Comparison of ENCODE assay signal across 8 mouse cellular contexts in the genomic region with DNA sequence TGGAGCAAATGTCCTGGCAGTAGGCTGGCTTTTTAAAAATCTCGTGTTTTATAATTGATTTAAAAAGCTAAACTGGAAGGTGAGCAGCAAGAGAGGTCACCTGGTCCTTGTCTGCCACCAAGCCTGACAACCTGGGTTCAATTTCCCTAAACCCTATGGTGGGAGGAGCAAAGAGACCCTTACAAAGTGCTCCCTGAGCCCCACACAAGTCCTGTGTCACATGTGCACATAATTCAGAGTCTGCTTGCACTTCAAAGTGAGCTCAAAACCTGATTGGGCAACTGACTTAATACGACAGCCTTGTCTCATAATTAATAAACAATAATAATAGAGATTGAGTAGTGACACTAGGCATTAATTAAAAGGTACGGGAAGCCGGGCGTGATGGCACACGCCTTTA. TPM values are rescaled to one million over a fixed set of nuclear protein-coding genes. Genes with fewer than 3 reads are reported as not detected.
A peak's percentile ranks its signal among the peaks of the same experiment; 100 is the strongest.
DNase-seq lines count a peak whose midpoint lies in the region; ATAC-seq and TF ChIP-seq lines count a peak whose summit lies in the region.

No protein-coding gene starts in this region.

- H3K9ac ChIP-seq in heart, postnatal 0 days (replicated peaks; ENCODE audit: low read depth, low read length), result peak overlapping the region; percentile 96; the same call in 1 of the 2 replicates
- peak overlapping the region; percentile 100 for H3K9ac ChIP-seq in embryonic facial prominence, embryonic 13.5 days
- peak overlapping the region; percentile 46 for H3K9ac ChIP-seq in hindbrain, embryonic 15.5 days
- no peak overlapping the region for H3K9ac ChIP-seq in midbrain, embryonic 12.5 days (replicated peaks)

- H3K4me2 ChIP-seq in heart, postnatal 0 days (ENCODE audit: low read depth, low read length), result peak overlapping the region; percentile 83
- H3K4me2 ChIP-seq in embryonic facial prominence, embryonic 13.5 days, result peak overlapping the region; percentile 94
- H3K4me2 ChIP-seq in hindbrain, embryonic 15.5 days, result peak overlapping the region; percentile 86
- peak overlapping the region; percentile 91 for H3K4me2 ChIP-seq in midbrain, embryonic 12.5 days (replicated peaks)

- no peak for DNase-seq in heart, postnatal 0 days (ENCODE audit: low spot score)
- no peak for DNase-seq in heart, adult 11 months
- no peak for DNase-seq in thymus, postnatal 0 days (ENCODE audit: low spot score)
- DNase-seq in frontal cortex, postnatal 36 days (ENCODE audit: low spot score in 2 of 2), result no peak
- no peak for DNase-seq in yolk sac, embryonic 10.5 days (ENCODE audit: low spot score)

- H3K27ac ChIP-seq in heart, postnatal 0 days (ENCODE audit: low read depth), result peak overlapping the region; percentile 100
- peak overlapping the region; percentile 100 for H3K27ac ChIP-seq in embryonic facial prominence, embryonic 13.5 days
- H3K27ac ChIP-seq in hindbrain, embryonic 15.5 days (replicated peaks), result peak overlapping the region; percentile 98
- H3K27ac ChIP-seq in midbrain, embryonic 12.5 days (replicated peaks), result peak overlapping the region; percentile 100

- H3K4me3 ChIP-seq in heart, postnatal 0 days (ENCODE audit: low read depth, low read length), result peak overlapping the region; percentile 99; the same call in 1 of the 2 replicates
- H3K4me3 ChIP-seq in embryonic facial prominence, embryonic 13.5 days, result peak overlapping the region; percentile 92
- H3K4me3 ChIP-seq in hindbrain, embryonic 15.5 days, result peak overlapping the region; percentile 83
- no peak overlapping the region for H3K4me3 ChIP-seq in midbrain, embryonic 12.5 days

- no peaks in the 10 kb centered on the region for H3K36me3 ChIP-seq in heart, postnatal 0 days (replicated peaks; ENCODE audit: control insufficient read depth, insufficient read depth, low read length)
- peaks cover 11% of the 10 kb centered on the region for H3K36me3 ChIP-seq in embryonic facial prominence, embryonic 13.5 days
- 0 out of 2 replicates have a peak, but pooled peaks cover 2% of the 10 kb centered on the region for H3K36me3 ChIP-seq in hindbrain, embryonic 15.5 days
- H3K36me3 ChIP-seq in midbrain, embryonic 12.5 days, result peaks cover 11% of the 10 kb centered on the region

- TF ChIP-seq CTCF in heart, postnatal 0 days (IDR thresholded peaks at IDR 0.05; ENCODE audit: low read depth), result no peak

- H3K4me1 ChIP-seq in heart, postnatal 0 days (ENCODE audit: control insufficient read depth, insufficient read depth), result peaks cover 35% of the 10 kb centered on the region
- peaks cover 36% of the 10 kb centered on the region for H3K4me1 ChIP-seq in embryonic facial prominence, embryonic 13.5 days
- H3K4me1 ChIP-seq in hindbrain, embryonic 15.5 days (replicated peaks), result peaks cover 37% of the 10 kb centered on the region
- H3K4me1 ChIP-seq in midbrain, embryonic 12.5 days, result peaks cover 40% of the 10 kb centered on the region

- ATAC-seq in heart, postnatal 0 days (ENCODE audit: insufficient read depth, low read depth), result no peak
- no peak for ATAC-seq in embryonic facial prominence, embryonic 13.5 days (ENCODE audit: insufficient number of reproducible peaks, insufficient read depth, low FRiP score, low TSS enrichment, low read depth)
- ATAC-seq in hindbrain, embryonic 15.5 days (ENCODE audit: low FRiP score, low read depth), result no peak
- no peak for ATAC-seq in midbrain, embryonic 12.5 days (ENCODE audit: low FRiP score, low read depth)

- WGBS in heart, postnatal 0 days, result 86% methylated on average over 6 of the region's 6 CpGs
- 81% methylated on average over 6 of the region's 6 CpGs for WGBS in embryonic facial prominence, embryonic 13.5 days
- 85% methylated on average over 6 of the region's 6 CpGs for WGBS in hindbrain, embryonic 15.5 days
- WGBS in midbrain, embryonic 12.5 days, result 81% methylated on average over 6 of the region's 6 CpGs

- H3K27me3 ChIP-seq in heart, postnatal 0 days (ENCODE audit: control insufficient read depth, insufficient read depth, low read length), result no peaks in the 10 kb centered on the region
- no peaks in the 10 kb centered on the region for H3K27me3 ChIP-seq in embryonic facial prominence, embryonic 13.5 days
- H3K27me3 ChIP-seq in hindbrain, embryonic 15.5 days, result no peaks in the 10 kb centered on the region
- no peaks in the 10 kb centered on the region for H3K27me3 ChIP-seq in midbrain, embryonic 12.5 days

- TF ChIP-seq EP300 in heart, postnatal 0 days (IDR thresholded peaks at IDR 0.05; ENCODE audit: low read depth), result no peak

- no peaks in the 10 kb centered on the region for H3K9me3 ChIP-seq in heart, postnatal 0 days (replicated peaks; ENCODE audit: control insufficient read depth, low read length)
- H3K9me3 ChIP-seq in embryonic facial prominence, embryonic 13.5 days, result no peaks in the 10 kb centered on the region
- no peaks in the 10 kb centered on the region for H3K9me3 ChIP-seq in hindbrain, embryonic 15.5 days
- H3K9me3 ChIP-seq in midbrain, embryonic 12.5 days, result no peaks in the 10 kb centered on the region

RNA-seq across cellular contexts. Expression of gene Ptov1, which starts 1.0 kb away (rescaled TPM):
- 335 and 364 TPM in 2 replicates for total RNA-seq in heart, postnatal 0 days (2014; rRNA removed; ENCODE audit: low replicate concordance)
- polyA plus RNA-seq in heart, postnatal 0 days (2015; fragmentation: Nextera tagmentation; extraction: Ambion mirVana), result 246 and 248 TPM in 2 replicates
- polyA plus RNA-seq in embryonic facial prominence, embryonic 13.5 days (2015; fragmentation: Nextera tagmentation; extraction: Ambion mirVana), result 469 and 526 TPM in 2 replicates
- polyA plus RNA-seq in hindbrain, embryonic 15.5 days (2015; fragmentation: Nextera tagmentation; extraction: Ambion mirVana), result 460 and 518 TPM in 2 replicates
- 605 and 652 TPM in 2 replicates for polyA plus RNA-seq in midbrain, embryonic 12.5 days (2016; fragmentation: Nextera tagmentation; extraction: Ambion mirVana)
- polyA plus RNA-seq in thymus, postnatal 0 days (2015; fragmentation: Nextera tagmentation; extraction: Ambion mirVana), result 147 and 158 TPM in 2 replicates

RNA-seq across cellular contexts. Expression of gene Pnkp, which starts 13.7 kb away (rescaled TPM):
- total RNA-seq in heart, postnatal 0 days (2014; rRNA removed; ENCODE audit: low replicate concordance), result 43.6 and 45.9 TPM in 2 replicates
- 24.5 and 27.2 TPM in 2 replicates for polyA plus RNA-seq in heart, postnatal 0 days (2015; fragmentation: Nextera tagmentation; extraction: Ambion mirVana)
- 30.0 and 30.7 TPM in 2 replicates for polyA plus RNA-seq in embryonic facial prominence, embryonic 13.5 days (2015; fragmentation: Nextera tagmentation; extraction: Ambion mirVana)
- 29.1 and 30.6 TPM in 2 replicates for polyA plus RNA-seq in hindbrain, embryonic 15.5 days (2015; fragmentation: Nextera tagmentation; extraction: Ambion mirVana)
- 36.4 and 44.0 TPM in 2 replicates for polyA plus RNA-seq in midbrain, embryonic 12.5 days (2016; fragmentation: Nextera tagmentation; extraction: Ambion mirVana)
- polyA plus RNA-seq in thymus, postnatal 0 days (2015; fragmentation: Nextera tagmentation; extraction: Ambion mirVana), result 61.8 and 63.4 TPM in 2 replicates

RNA-seq across cellular contexts. Expression of gene Tbc1d17, which starts 21.7 kb away (rescaled TPM):
- 43.5 and 101 TPM in 2 replicates for total RNA-seq in heart, postnatal 0 days (2014; rRNA removed; ENCODE audit: low replicate concordance)
- 51.7 and 57.5 TPM in 2 replicates for polyA plus RNA-seq in heart, postnatal 0 days (2015; fragmentation: Nextera tagmentation; extraction: Ambion mirVana)
- 83.1 and 91.0 TPM in 2 replicates for polyA plus RNA-seq in embryonic facial prominence, embryonic 13.5 days (2015; fragmentation: Nextera tagmentation; extraction: Ambion mirVana)
- 109 and 118 TPM in 2 replicates for polyA plus RNA-seq in hindbrain, embryonic 15.5 days (2015; fragmentation: Nextera tagmentation; extraction: Ambion mirVana)
- polyA plus RNA-seq in midbrain, embryonic 12.5 days (2016; fragmentation: Nextera tagmentation; extraction: Ambion mirVana), result 97.5 and 101 TPM in 2 replicates
- polyA plus RNA-seq in thymus, postnatal 0 days (2015; fragmentation: Nextera tagmentation; extraction: Ambion mirVana), result 56.5 and 60.3 TPM in 2 replicates

RNA-seq across cellular contexts. Expression of gene Akt1s1, which starts 21.8 kb away (rescaled TPM):
- total RNA-seq in heart, postnatal 0 days (2014; rRNA removed; ENCODE audit: low replicate concordance), result 81.8 and 137 TPM in 2 replicates
- polyA plus RNA-seq in heart, postnatal 0 days (2015; fragmentation: Nextera tagmentation; extraction: Ambion mirVana), result 91.3 and 91.8 TPM in 2 replicates
- 104 and 110 TPM in 2 replicates for polyA plus RNA-seq in embryonic facial prominence, embryonic 13.5 days (2015; fragmentation: Nextera tagmentation; extraction: Ambion mirVana)
- 90.1 and 99.1 TPM in 2 replicates for polyA plus RNA-seq in hindbrain, embryonic 15.5 days (2015; fragmentation: Nextera tagmentation; extraction: Ambion mirVana)
- polyA plus RNA-seq in midbrain, embryonic 12.5 days (2016; fragmentation: Nextera tagmentation; extraction: Ambion mirVana), result 92.0 and 99.2 TPM in 2 replicates
- 47.3 and 49.2 TPM in 2 replicates for polyA plus RNA-seq in thymus, postnatal 0 days (2015; fragmentation: Nextera tagmentation; extraction: Ambion mirVana)

RNA-seq across cellular contexts. Expression of gene Med25, which starts 21.9 kb away (rescaled TPM):
- total RNA-seq in heart, postnatal 0 days (2014; rRNA removed; ENCODE audit: low replicate concordance), result 112 and 136 TPM in 2 replicates
- polyA plus RNA-seq in heart, postnatal 0 days (2015; fragmentation: Nextera tagmentation; extraction: Ambion mirVana), result 69.0 and 73.3 TPM in 2 replicates
- 107 and 111 TPM in 2 replicates for polyA plus RNA-seq in embryonic facial prominence, embryonic 13.5 days (2015; fragmentation: Nextera tagmentation; extraction: Ambion mirVana)
- polyA plus RNA-seq in hindbrain, embryonic 15.5 days (2015; fragmentation: Nextera tagmentation; extraction: Ambion mirVana), result 145 and 164 TPM in 2 replicates
- 177 and 180 TPM in 2 replicates for polyA plus RNA-seq in midbrain, embryonic 12.5 days (2016; fragmentation: Nextera tagmentation; extraction: Ambion mirVana)
- polyA plus RNA-seq in thymus, postnatal 0 days (2015; fragmentation: Nextera tagmentation; extraction: Ambion mirVana), result 59.0 and 60.0 TPM in 2 replicates
